Mouse (Mus musculus): Measurements from ENCODE around the gene Pcbp3.

GRCm38 (mm10) chr10:76844901-76845300, 116.8 kb downstream of the Pcbp3 start:
- no peak for TF ChIP-seq POLR2A (IDR thresholded peaks at IDR 0.05; ENCODE audit: low read depth, low read length)
- TF ChIP-seq CTCF (conservative IDR thresholded peaks at IDR 0.05; ENCODE audit: insufficient read depth, insufficient read length, low read depth, low read length): no peak
